Mouse (Mus musculus): ENCODE measurements around the gene Timm17b. TPM values are rescaled to one million over a fixed set of nuclear protein-coding genes. Genes with fewer than 3 reads are reported as not detected.

The Timm17b gene
- total and polyA plus RNA-seq, 2 experiments from 2014 or later, result 43.4 to 141 TPM

GRCm38 (mm10) chrX:7865343-7865742, 33.8 kb upstream of the Timm17b start:
- Histone ChIP-seq H3K4me3 (ENCODE audit: low read depth, low read length) (no peak overlapping the region), H3K4me2 (ENCODE audit: low read depth, low read length, poor library complexity, severe bottlenecking) (no peak overlapping the region), H3K9ac (replicated peaks; ENCODE audit: low read length, poor library complexity, severe bottlenecking) (no peak overlapping the region), H3K27me3 (ENCODE audit: insufficient read depth, low read length) (no peaks in the 10 kb centered on the region), H3K27ac (ENCODE audit: low read depth, low read length) (no peak overlapping the region), H3K36me3 (ENCODE audit: insufficient read depth, low read length) (0 out of 2 replicates have a peak, but pooled peaks cover 5% of the 10 kb centered on the region), H3K9me3 (ENCODE audit: low read length) (no peaks in the 10 kb centered on the region), H3K4me1 (ENCODE audit: insufficient read depth, low read length) (no peaks in the 10 kb centered on the region)
- no peak for ATAC-seq (ENCODE audit: low FRiP score)
- no peak for TF ChIP-seq CTCF (IDR thresholded peaks at IDR 0.05)
- 77% methylated on average over 2 of the region's 2 CpGs for WGBS
- no peak for DNase-seq (ENCODE audit: low spot score)

- Histone ChIP-seq H3K4me2 (ENCODE audit: low read depth, low read length, poor library complexity, severe bottlenecking) (no peak overlapping the region), H3K27me3 (ENCODE audit: insufficient read depth, low read length) (no peaks in the 10 kb centered on the region), H3K9me3 (ENCODE audit: low read length) (no peaks in the 10 kb centered on the region), H3K9ac (replicated peaks; ENCODE audit: low read length, poor library complexity, severe bottlenecking) (no peak overlapping the region), H3K4me1 (ENCODE audit: insufficient read depth, low read length) (no peaks in the 10 kb centered on the region), H3K4me3 (ENCODE audit: low read depth, low read length) (no peak overlapping the region), H3K27ac (ENCODE audit: low read depth, low read length) (no peak overlapping the region), H3K36me3 (ENCODE audit: insufficient read depth, low read length) (0 out of 2 replicates have a peak, but pooled peaks cover 5% of the 10 kb centered on the region)
- no peak for DNase-seq (ENCODE audit: low spot score)
- ATAC-seq (ENCODE audit: low FRiP score), result no peak
- no peak for TF ChIP-seq CTCF (IDR thresholded peaks at IDR 0.05)
- 71% methylated on average over 2 of the region's 2 CpGs for WGBS
Measured at GRCm38 (mm10) chrX:7865786-7866185, 33.4 kb upstream of the Timm17b start.

- H3K27me3 ChIP-seq (ENCODE audit: insufficient read depth, low read length), result no peaks in the 10 kb centered on the region
- no peaks in the 10 kb centered on the region for H3K4me1 ChIP-seq (ENCODE audit: insufficient read depth, low read length)
- ATAC-seq (ENCODE audit: low FRiP score), result no peak
- WGBS, result 100% methylated on average over 1 of the region's 1 CpGs
- DNase-seq (ENCODE audit: low spot score), result no peak
- no peak for TF ChIP-seq CTCF (IDR thresholded peaks at IDR 0.05)
- no peak overlapping the region for H3K9ac ChIP-seq (replicated peaks; ENCODE audit: low read length, poor library complexity, severe bottlenecking)
- peaks cover 5% of the 10 kb centered on the region; the same call in 1 of the 2 replicates for H3K36me3 ChIP-seq (ENCODE audit: insufficient read depth, low read length)
- H3K4me2 ChIP-seq (ENCODE audit: low read depth, low read length, poor library complexity, severe bottlenecking), result no peak overlapping the region
- no peak overlapping the region for H3K4me3 ChIP-seq (ENCODE audit: low read depth, low read length)
- no peaks in the 10 kb centered on the region for H3K9me3 ChIP-seq (ENCODE audit: low read length)
- H3K27ac ChIP-seq (ENCODE audit: low read depth, low read length), result no peak overlapping the region
Measured at GRCm38 (mm10) chrX:7867141-7867540, 32.0 kb upstream of the Timm17b start.

GRCm38 (mm10) chrX:7868506-7868905, 30.7 kb upstream of the Timm17b start:
- H3K4me2 ChIP-seq (ENCODE audit: low read depth, low read length, poor library complexity, severe bottlenecking), result no peak overlapping the region
- WGBS, result 39% methylated on average over 2 of the region's 2 CpGs
- H3K27ac ChIP-seq (ENCODE audit: low read depth, low read length), result no peak overlapping the region
- H3K4me3 ChIP-seq (ENCODE audit: low read depth, low read length), result no peak overlapping the region
- H3K4me1 ChIP-seq (ENCODE audit: insufficient read depth, low read length), result no peaks in the 10 kb centered on the region
- DNase-seq (ENCODE audit: low spot score) (no peak), ATAC-seq (ENCODE audit: low FRiP score) (no peak)
- no peaks in the 10 kb centered on the region for H3K9me3 ChIP-seq (ENCODE audit: low read length)
- no peaks in the 10 kb centered on the region for H3K27me3 ChIP-seq (ENCODE audit: insufficient read depth, low read length)
- no peak for TF ChIP-seq CTCF (IDR thresholded peaks at IDR 0.05)
- H3K9ac ChIP-seq (replicated peaks; ENCODE audit: low read length, poor library complexity, severe bottlenecking), result no peak overlapping the region
- H3K36me3 ChIP-seq (ENCODE audit: insufficient read depth, low read length), result peaks cover 7% of the 10 kb centered on the region; the same call in 1 of the 2 replicates

GRCm38 (mm10) chrX:7869826-7870225, 29.3 kb upstream of the Timm17b start:
- no peaks in the 10 kb centered on the region for H3K4me1 ChIP-seq (ENCODE audit: insufficient read depth, low read length)
- H3K9ac ChIP-seq (replicated peaks; ENCODE audit: low read length, poor library complexity, severe bottlenecking), result no peak overlapping the region
- H3K36me3 ChIP-seq (ENCODE audit: insufficient read depth, low read length), result peaks cover 12% of the 10 kb centered on the region; the same call in 1 of the 2 replicates
- no peak overlapping the region for H3K27ac ChIP-seq (ENCODE audit: low read depth, low read length)
- H3K9me3 ChIP-seq (ENCODE audit: low read length), result no peaks in the 10 kb centered on the region
- H3K4me2 ChIP-seq (ENCODE audit: low read depth, low read length, poor library complexity, severe bottlenecking), result no peak overlapping the region
- no peak for TF ChIP-seq CTCF (IDR thresholded peaks at IDR 0.05)
- 21% methylated on average over 3 of the region's 3 CpGs for WGBS
- ATAC-seq (ENCODE audit: low FRiP score) (no peak), DNase-seq (ENCODE audit: low spot score) (no peak)
- H3K27me3 ChIP-seq (ENCODE audit: insufficient read depth, low read length), result no peaks in the 10 kb centered on the region
- H3K4me3 ChIP-seq (ENCODE audit: low read depth, low read length), result no peak overlapping the region

GRCm38 (mm10) chrX:7878007-7878419, 21.1 kb upstream of the Timm17b start, which contains the start of gene Pim2:
Pim2 (plus strand) TSS chrX:7878262.
- Histone ChIP-seq H3K27ac (ENCODE audit: low read depth, low read length) (peak within 1 kb of the TSS; percentile 51), H3K36me3 (ENCODE audit: insufficient read depth, low read length) (0 out of 2 replicates have a peak, but pooled peaks cover 7% of the 10 kb centered on the region), H3K9me3 (ENCODE audit: low read length) (no peaks in the 10 kb centered on the region), H3K4me2 (ENCODE audit: low read depth, low read length, poor library complexity, severe bottlenecking) (peak within 1 kb of the TSS; percentile 58), H3K4me1 (ENCODE audit: insufficient read depth, low read length) (no peaks in the 10 kb centered on the region), H3K4me3 (ENCODE audit: low read depth, low read length) (peak within 1 kb of the TSS; percentile 51), H3K9ac (replicated peaks; ENCODE audit: low read length, poor library complexity, severe bottlenecking) (peak within 1 kb of the TSS; percentile 55), H3K27me3 (ENCODE audit: insufficient read depth, low read length) (no peaks in the 10 kb centered on the region)
- DNase-seq (ENCODE audit: low spot score) (peak; percentile 87), ATAC-seq (ENCODE audit: low FRiP score) (peak; percentile 86)
- WGBS, result 23% methylated on average over 27 of the region's 38 CpGs
- TF ChIP-seq CTCF (IDR thresholded peaks at IDR 0.05), result peak; percentile 15; the same call in 1 of the 2 replicates
